Mouse (Mus musculus) gastrocnemius, adult 8-10 months (tissue): ENCODE data around the gene Gm7876. TPM values are rescaled to one million over a fixed set of nuclear protein-coding genes. Genes with fewer than 3 reads are reported as not detected.
"Not testable (repeated sequence)": the region's sequence is repeated elsewhere in the genome, so short reads cannot be mapped to it uniquely, and the experiment has no call there.

Experiments
- DNase-seq, 2 experiments: peaks; one replicate each; pipeline ENCODE4 v3.0.0; 2022; ENCODE audit warnings: low spot score in 2 of 2
- total RNA-seq, 4 experiments: library from RNA; stranded (reverse); gene quantifications; 2 replicates each; pipeline ENCODE4 v1.2.4; 2022

Gene Gm7876
- not detected for total RNA-seq

DNA sequence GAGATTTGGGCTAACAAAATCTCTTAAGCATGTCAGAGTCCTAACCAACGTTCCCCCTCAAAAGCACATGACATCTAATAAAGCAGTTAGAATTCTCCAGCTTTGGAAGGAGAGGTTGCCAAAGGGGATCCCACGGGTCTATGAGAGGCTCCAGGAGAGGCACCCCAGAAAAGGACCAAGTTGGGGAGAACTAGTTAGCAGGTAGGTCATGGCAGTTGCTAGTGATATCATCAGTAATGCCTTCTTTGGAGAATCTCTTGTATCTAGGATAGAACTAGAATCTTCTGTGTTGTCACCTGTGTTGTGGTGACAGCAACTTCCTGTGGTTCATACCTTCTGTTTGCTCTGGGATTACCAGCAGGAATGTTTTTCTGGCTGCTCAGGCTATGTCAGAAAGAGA lies at the start of gene Gm7876:
Gene Gm7876 (plus strand): TSS at position 301 of the 400 bp plus-strand sequence.
- not testable (repeated sequence) for DNase-seq

DNA sequence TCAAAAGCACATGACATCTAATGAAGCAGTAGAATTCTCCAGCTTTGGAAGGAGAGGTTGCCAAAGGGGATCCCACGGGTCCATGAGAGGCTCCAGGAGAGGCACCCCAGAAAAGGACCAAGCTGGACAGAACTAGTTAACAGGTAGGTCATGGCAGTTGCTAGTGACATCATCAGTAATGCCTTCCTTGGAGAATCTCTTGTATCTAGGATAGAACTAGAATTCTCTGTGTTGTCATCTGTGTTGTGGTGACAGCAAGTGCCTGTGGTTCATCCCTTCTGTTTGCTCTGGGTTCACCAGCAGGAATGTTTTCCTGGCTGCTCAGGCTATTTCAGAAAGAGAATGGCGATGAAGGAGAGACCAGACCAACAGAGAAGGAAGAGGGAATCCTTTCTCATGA lies 45.1 kb upstream of the Gm7876 start, which contains the start of gene Gm3239:
Gene Gm3239 (plus strand): TSS at position 301 of the 400 bp plus-strand sequence.
- not testable (repeated sequence) for DNase-seq

DNA sequence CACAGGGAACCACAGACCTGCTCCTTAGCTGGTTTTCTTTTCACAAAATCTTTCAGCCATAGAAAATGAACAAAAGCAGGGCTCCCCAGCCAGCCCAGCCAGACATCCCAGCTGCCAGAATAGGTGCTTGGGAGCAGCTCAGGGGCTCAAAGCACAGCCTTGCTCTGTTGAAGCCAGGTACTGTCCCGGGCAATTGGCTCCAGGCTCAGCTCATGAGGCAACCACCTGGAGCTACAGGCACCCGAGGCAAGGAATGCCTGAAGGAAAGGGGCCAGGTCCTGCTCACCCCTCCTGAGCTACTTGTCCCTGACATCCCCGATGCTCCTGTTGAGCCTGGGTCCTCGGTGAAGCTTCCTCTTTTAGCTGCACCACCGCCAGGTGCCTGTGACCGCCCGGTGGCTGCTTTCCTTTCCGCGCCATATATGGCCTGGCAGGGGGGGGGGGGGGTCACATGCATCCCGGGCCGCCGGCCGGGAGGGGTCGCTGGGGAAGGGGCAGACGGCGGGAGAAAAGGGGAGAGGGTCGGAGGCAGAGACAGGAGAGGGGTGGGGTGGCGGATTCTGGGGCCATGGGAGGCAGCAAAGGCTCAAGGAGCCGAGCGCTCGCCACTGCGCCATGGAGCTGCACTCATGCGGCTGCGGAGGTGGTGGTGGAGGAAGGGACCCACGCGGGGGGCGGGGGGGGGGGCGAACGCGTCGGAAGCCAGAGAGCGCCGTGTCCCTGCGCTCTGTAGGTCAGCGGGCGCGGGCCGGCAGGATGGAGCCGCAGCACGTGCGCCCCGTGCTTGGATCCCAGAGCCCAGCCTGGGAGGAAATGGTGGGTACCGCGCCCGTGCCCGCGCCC lies 17.2 kb downstream of the Gm7876 start, which contains the start of gene Gm3252:
Gene Gm3252 (plus strand): TSS at position 738 of the 843 bp plus-strand sequence.
- not testable (repeated sequence) for DNase-seq

Other genes starting within 250 kb of the Gm7876 start
- not detected for gene Gm3182, start 227.5 kb upstream of the Gm7876 start, total RNA-seq
- not detected for gene Gm3047, start 153.8 kb upstream of the Gm7876 start, total RNA-seq
- under 1 TPM in 1 of 4 experiments, not detected in 3; 0.31 TPM for gene Gm8159, start 76.9 kb upstream of the Gm7876 start, total RNA-seq
- not detected for gene Gm3239, start 45.0 kb upstream of the Gm7876 start, total RNA-seq
- under 1 TPM in 1 of 4 experiments, not detected in 3; 0.12 TPM for gene Gm3252, start 17.5 kb downstream of the Gm7876 start, total RNA-seq
- gene Gm9602, start 67.1 kb downstream of the Gm7876 start, total RNA-seq, result not detected
- gene Gm3269, start 128.9 kb downstream of the Gm7876 start, total RNA-seq, result under 1 TPM in 1 of 4 experiments, not detected in 3; 0.20 TPM
- gene Gm3264, start 146.3 kb downstream of the Gm7876 start, total RNA-seq, result not detected
- not detected for gene Gm3278, start 183.2 kb downstream of the Gm7876 start, total RNA-seq